Mouse (Mus musculus) midbrain, embryonic 15.5 days (tissue): ENCODE data around the gene Slc38a1. TPM values are rescaled to one million over a fixed set of nuclear protein-coding genes. Genes with fewer than 3 reads are reported as not detected.

Source experiments
- ATAC-seq: fragments of 200-750 bp; cut with Nextera tagmentation; replicated peaks from 2 replicates; pipeline ENCODE4 v1.8.0; 2017; ENCODE audit warnings: moderate TSS enrichment
- H3K27ac ChIP-seq: fragments of 300-500 bp; sonication (generic); 2 replicates; pipeline ENCODE4 v1.5.1; 2015; ENCODE audit warnings: mild to moderate bottlenecking, inconsistent platforms
- H3K27me3 ChIP-seq: fragments of 300-500 bp; sonication (generic); replicated peaks from 2 replicates; pipeline ENCODE4 v1.6.1; 2015; ENCODE audit warnings: inconsistent platforms
- H3K36me3 ChIP-seq: fragments of 300-500 bp; sonication (generic); replicated peaks from 2 replicates; pipeline ENCODE4 v1.6.1; 2015; ENCODE audit warnings: inconsistent platforms
- H3K4me1 ChIP-seq: fragments of 300-500 bp; sonication (generic); 2 replicates; pipeline ENCODE4 v1.6.1; 2015; ENCODE audit warnings: inconsistent platforms
- H3K4me2 ChIP-seq: fragments of 300-500 bp; sonication (generic); 2 replicates; pipeline ENCODE4 v1.6.1; 2015; ENCODE audit warnings: inconsistent platforms, mild to moderate bottlenecking, moderate library complexity
- H3K4me3 ChIP-seq: fragments of 300-500 bp; sonication (generic); 2 replicates; pipeline ENCODE4 v1.5.1; 2015; ENCODE audit warnings: mild to moderate bottlenecking, inconsistent platforms
- H3K9ac ChIP-seq: fragments of 300-500 bp; sonication (generic); 2 replicates; pipeline ENCODE4 v1.6.1; 2015; ENCODE audit warnings: mild to moderate bottlenecking, inconsistent platforms
- H3K9me3 ChIP-seq: fragments of 300-500 bp; sonication (generic); 2 replicates; pipeline ENCODE4 v1.6.1; 2016; ENCODE audit warnings: inconsistent platforms
- WGBS: fragments of 180-500 bp; shearing (Covaris S2); methylation state at CpG from one replicate; pipeline ENCODE4 v1.1.7; 2015; ENCODE audit warnings: mixed read lengths; 5-methylcytosine and 5-hydroxymethylcytosine counted together
- polyA plus RNA-seq: library from polyadenylated mRNA; unstranded; fragments of >200 nt; fragmentation: Nextera tagmentation; extraction: Ambion mirVana; gene quantifications from 2 replicates; pipeline ENCODE4 v1.2.1, GENCODE M21; 2015

Gene Slc38a1
- polyA plus RNA-seq, 1 experiment from 2014 or later = 144 TPM

DNA sequence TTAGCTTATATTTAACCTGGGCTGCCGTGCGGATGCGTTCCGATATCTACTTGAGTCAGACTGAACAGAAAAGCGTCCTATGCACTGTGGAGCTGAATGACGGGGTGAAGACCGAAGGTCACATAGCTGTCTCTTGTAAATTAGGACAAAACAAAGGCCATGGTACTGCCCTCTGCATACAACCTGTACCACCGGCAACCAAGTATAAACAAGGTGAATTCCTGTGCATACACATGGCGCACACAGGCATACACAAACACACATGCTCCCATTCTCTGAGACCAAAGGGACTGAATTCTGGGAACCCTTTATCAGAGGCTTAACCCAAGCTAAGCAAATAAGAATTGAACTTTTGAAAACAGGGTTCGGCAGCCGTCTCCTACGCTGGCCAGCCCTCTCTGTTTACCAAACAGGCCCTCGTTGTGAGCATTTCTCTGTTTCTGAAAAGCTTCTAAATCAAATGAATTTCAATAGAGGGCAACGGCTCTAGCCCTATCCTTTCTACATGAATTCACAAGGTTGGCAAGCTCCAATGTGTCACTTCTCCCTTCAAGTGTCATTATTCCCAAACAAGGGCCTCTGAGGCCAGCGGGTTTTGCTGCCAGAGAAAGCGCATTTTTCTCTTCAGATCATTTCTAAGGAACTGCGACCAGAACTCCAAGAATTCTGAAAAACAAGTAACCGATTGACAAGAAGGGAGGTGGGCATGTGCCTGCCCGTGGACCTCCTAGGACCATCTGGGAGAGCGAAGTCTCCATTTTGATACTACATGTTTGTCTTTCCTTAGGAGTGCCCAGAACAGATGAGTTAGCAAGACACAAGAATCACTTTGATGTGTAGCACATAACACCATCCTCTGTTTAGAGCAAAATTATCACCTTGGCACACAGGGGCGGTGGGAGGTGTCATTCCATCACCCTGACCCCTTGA, 42.6 kb downstream of the Slc38a1 start:
- no peak overlapping the region for H3K9ac ChIP-seq
- no peak overlapping the region for H3K4me2 ChIP-seq
- peaks cover 32% of the 10 kb centered on the region for H3K4me1 ChIP-seq
- 60% methylated on average over 21 of the region's 21 CpGs for WGBS
- ATAC-seq = peak; percentile 37
- H3K27ac ChIP-seq = 0 out of 2 replicates have a peak overlapping the region, but pooled peaks have one; percentile 26
- H3K4me3 ChIP-seq = no peak overlapping the region
- H3K36me3 ChIP-seq = no peaks in the 10 kb centered on the region
- no peaks in the 10 kb centered on the region for H3K9me3 ChIP-seq
- no peaks in the 10 kb centered on the region for H3K27me3 ChIP-seq

DNA sequence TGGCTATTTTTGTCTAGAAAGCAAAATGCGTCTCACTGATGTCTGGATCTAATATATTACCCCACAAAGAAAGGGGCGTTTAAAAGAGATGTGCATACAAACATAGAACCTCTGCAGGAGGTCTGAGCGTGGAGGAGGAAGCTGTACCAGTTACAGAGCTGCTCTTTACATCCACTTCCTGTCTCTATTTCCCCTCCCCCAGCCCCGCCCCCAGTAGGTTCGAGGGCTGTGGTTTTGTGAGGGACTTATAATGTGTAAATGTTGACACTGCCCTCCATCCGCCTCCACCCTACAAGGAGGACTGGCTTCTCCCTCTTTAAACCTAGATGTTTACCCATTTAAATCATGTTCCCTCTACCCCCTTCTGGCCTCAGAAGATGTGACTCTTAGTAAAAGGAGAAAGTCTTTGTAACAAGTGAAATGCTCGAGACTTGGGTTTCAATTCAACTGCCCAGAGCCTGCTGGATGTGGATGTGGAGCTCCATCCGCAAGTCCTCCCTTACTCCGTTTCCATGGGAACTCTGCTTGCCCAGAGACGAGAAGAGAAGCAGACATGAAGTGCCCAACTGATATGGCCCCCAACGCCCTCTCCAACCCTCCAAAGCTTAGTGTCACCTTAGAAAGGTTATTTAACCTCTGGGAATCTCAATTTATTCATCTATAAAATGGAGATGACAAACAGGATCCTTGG, 43.7 kb downstream of the Slc38a1 start:
- H3K9me3 ChIP-seq = no peaks in the 10 kb centered on the region
- H3K4me2 ChIP-seq = no peak overlapping the region
- H3K4me3 ChIP-seq = no peak overlapping the region
- H3K36me3 ChIP-seq = no peaks in the 10 kb centered on the region
- ATAC-seq = no peak
- H3K4me1 ChIP-seq = peaks cover 29% of the 10 kb centered on the region
- H3K27me3 ChIP-seq = no peaks in the 10 kb centered on the region
- H3K9ac ChIP-seq = no peak overlapping the region
- 0 out of 2 replicates have a peak overlapping the region, but pooled peaks have one; percentile 41 for H3K27ac ChIP-seq
- 71% methylated on average over 11 of the region's 11 CpGs for WGBS

DNA sequence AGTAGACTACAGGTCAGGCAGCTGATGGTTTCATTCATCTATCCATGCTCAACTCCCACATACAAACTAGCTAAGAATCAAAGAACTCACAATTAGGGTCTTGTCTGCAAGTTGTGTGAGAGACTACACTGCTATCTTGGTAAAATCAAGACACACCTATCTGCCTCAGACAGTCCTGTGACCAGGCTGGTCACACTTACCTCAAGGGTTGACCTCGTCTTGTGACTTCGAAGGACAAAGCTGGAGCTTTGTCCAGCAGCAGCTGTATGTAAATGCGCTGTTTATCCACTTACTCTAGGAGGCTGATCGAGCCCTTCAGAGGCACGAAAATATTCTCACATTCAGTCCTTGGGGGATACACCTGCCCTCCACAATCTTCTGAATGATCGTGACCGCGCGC, 45.6 kb downstream of the Slc38a1 start:
- H3K27me3 ChIP-seq = no peaks in the 10 kb centered on the region
- peaks cover 40% of the 10 kb centered on the region for H3K4me1 ChIP-seq

DNA sequence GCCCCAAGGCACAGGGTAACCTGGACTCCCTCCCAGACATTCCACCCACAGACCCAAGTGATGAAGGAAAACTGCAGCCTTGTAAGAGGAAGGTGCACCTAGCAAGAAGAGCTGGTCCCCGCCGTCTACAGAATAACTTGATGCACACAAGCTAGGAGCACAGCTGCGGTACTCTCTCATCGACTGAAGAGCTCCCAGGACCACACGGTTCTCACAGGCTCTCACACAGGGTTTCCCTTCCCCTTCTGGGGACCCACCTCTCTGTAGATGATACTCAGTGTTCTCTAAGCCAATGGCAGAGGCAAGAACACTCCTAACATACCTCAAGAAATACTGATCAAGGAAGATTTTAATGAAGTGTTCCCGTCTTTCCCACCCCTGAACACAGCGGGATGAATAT, 48.4 kb downstream of the Slc38a1 start:
- H3K4me2 ChIP-seq = no peak overlapping the region
- no peaks in the 10 kb centered on the region for H3K27me3 ChIP-seq
- ATAC-seq = no peak
- no peak overlapping the region for H3K4me3 ChIP-seq
- no peak overlapping the region for H3K27ac ChIP-seq
- no peaks in the 10 kb centered on the region for H3K9me3 ChIP-seq
- H3K4me1 ChIP-seq = peaks cover 31% of the 10 kb centered on the region
- H3K9ac ChIP-seq = no peak overlapping the region
- 90% methylated on average over 7 of the region's 7 CpGs for WGBS
- no peaks in the 10 kb centered on the region; the same call in 1 of the 2 replicates for H3K36me3 ChIP-seq

More for the DNA sequence above, 45.6 kb downstream of the Slc38a1 start:
- no peak for ATAC-seq
- 79% methylated on average over 9 of the region's 9 CpGs for WGBS
- Histone ChIP-seq H3K36me3 (no peaks in the 10 kb centered on the region), H3K9ac (no peak overlapping the region), H3K4me2 (no peak overlapping the region), H3K9me3 (no peaks in the 10 kb centered on the region), H3K4me3 (no peak overlapping the region), H3K27ac (no peak overlapping the region)

DNA sequence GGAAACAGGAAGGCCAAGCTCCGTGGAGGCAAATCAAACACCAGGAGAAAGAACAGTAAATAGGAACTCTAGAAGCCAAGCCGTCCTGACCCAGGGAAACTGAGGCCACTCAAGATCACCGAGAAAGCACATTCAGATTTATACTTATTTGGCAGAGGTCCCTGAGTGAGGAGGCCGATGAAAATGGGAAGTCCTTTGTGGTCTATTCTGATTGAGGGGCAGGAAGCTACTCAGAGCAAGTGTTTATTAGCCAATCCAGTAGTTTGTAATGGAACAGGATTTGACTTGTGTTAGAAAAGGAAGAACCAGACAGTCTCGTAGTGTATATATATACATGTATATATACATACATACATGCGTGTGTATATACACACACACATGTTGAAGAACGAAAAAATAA, 48.8 kb downstream of the Slc38a1 start:
- 85% methylated on average over 7 of the region's 7 CpGs for WGBS
- H3K4me2 ChIP-seq = no peak overlapping the region
- H3K36me3 ChIP-seq = no peaks in the 10 kb centered on the region; the same call in 1 of the 2 replicates
- no peaks in the 10 kb centered on the region for H3K9me3 ChIP-seq
- no peaks in the 10 kb centered on the region for H3K27me3 ChIP-seq
- no peak overlapping the region for H3K9ac ChIP-seq
- no peak overlapping the region for H3K27ac ChIP-seq
- no peak for ATAC-seq
- H3K4me3 ChIP-seq = no peak overlapping the region
- H3K4me1 ChIP-seq = peaks cover 31% of the 10 kb centered on the region

DNA sequence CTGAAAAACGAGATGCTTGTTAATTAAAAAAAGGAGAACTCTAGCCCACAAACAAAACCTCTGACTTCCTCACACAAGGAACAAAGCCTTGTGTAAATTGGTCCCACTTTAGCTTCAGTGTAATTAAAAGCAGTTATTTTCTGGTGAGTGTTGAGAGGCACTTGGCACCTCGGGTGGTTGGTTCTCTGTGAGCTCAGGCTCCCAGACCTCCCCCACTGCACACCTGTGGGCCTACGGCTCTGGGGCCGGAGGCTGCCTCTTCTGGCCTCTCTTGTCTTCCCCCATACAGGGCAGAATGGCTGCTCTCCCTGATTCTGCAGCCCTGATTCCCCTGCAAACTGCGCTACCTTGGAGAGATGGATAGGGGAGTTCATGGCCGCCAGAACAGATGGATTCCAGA, 49.3 kb downstream of the Slc38a1 start:
- Histone ChIP-seq H3K36me3 (no peaks in the 10 kb centered on the region; the same call in 1 of the 2 replicates), H3K27me3 (no peaks in the 10 kb centered on the region), H3K27ac (no peak overlapping the region), H3K4me1 (peaks cover 31% of the 10 kb centered on the region), H3K4me2 (no peak overlapping the region), H3K4me3 (no peak overlapping the region), H3K9ac (no peak overlapping the region), H3K9me3 (no peaks in the 10 kb centered on the region)
- 67% methylated on average over 6 of the region's 6 CpGs for WGBS
- no peak for ATAC-seq

DNA sequence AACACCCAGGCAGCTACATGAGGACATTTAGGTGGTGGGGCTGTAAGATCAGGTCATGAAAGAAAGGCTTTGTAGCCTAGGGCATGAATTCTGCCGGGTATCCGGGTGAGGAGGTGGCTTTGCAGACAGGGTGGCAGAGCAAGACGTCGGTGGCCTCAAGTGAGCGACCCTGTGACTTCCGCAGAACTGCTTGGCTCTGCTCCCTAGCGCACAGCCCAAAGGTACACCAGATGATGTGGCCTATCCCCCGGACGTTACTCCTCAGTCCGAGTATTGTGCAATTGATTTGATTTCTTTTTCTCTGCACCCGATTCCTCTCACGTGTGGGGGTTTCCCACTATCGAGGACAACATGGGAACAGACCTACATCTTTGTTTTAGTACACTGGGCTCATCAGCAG, 49.7 kb downstream of the Slc38a1 start:
- Histone ChIP-seq H3K9ac (no peak overlapping the region), H3K4me1 (peaks cover 26% of the 10 kb centered on the region), H3K9me3 (no peaks in the 10 kb centered on the region), H3K4me2 (no peak overlapping the region), H3K4me3 (no peak overlapping the region), H3K27me3 (no peaks in the 10 kb centered on the region), H3K36me3 (no peaks in the 10 kb centered on the region; the same call in 1 of the 2 replicates), H3K27ac (no peak overlapping the region)
- ATAC-seq = no peak
- 71% methylated on average over 13 of the region's 13 CpGs for WGBS

DNA sequence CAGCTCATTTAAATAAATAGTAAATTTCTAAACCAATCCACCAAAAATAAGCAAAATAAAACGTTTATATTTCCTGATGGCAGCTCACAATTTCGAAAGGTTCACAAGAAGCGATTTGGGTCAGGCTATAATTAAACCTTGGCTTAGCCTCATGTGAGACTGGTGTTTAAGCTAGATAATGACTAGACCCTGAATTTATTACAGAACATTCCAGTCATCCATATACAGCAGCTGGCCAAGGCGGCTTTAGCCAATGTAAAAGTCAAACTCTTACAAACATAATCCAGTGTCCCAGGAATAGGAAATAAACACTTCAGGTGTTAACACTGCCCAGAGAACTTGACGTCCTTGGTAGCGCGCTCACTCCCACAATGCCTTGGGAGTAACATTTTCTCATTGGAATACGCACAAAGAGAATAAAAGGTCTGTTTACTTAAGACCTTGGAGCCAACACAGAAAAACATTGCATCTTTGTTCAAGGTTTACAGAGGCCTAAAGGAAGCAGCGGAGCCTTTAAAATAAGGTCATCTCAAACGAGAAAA, 50.8 kb downstream of the Slc38a1 start:
- Histone ChIP-seq H3K27me3 (no peaks in the 10 kb centered on the region), H3K9me3 (no peaks in the 10 kb centered on the region), H3K9ac (no peak overlapping the region), H3K36me3 (peaks cover under 1% of the 10 kb centered on the region), H3K4me1 (peaks cover 25% of the 10 kb centered on the region), H3K4me2 (no peak overlapping the region), H3K4me3 (no peak overlapping the region), H3K27ac (no peak overlapping the region)
- ATAC-seq = no peak
- WGBS = 78% methylated on average over 10 of the region's 10 CpGs

DNA sequence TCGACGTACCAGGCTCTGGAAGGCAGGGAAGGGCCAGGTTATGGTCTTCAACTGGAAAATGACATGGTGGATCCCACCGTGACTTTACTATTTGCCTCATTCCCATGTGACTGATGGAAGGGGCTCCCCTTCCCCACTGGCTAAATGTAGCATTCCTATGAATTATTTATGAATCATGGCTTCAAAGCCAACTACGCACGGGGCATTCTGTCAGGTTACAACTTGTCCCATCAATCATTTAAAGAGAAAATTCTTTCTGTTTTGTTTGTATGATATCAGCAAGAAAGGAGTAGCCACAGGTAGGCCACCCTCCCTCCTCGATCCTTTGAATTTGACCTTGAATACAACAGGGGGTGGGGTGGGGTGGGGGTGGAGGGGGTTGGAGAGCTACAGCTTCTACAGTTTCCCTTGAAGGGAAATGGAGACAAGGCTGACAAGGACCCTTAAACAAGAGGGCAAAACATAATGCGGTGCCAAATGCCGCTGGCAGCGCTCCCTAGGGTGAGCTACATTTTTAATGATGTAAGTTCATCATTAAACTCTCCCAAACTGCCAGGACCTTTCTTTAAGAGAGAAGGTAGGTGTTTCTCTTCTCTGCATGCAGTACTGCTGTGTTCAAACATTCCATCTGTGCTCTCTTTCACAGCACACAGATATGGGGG, 53.6 kb downstream of the Slc38a1 start:
- Histone ChIP-seq H3K9ac (no peak overlapping the region), H3K36me3 (peaks cover 25% of the 10 kb centered on the region), H3K9me3 (no peaks in the 10 kb centered on the region), H3K27me3 (no peaks in the 10 kb centered on the region), H3K4me3 (no peak overlapping the region), H3K4me2 (no peak overlapping the region), H3K4me1 (peaks cover 20% of the 10 kb centered on the region), H3K27ac (no peak overlapping the region)
- no peak for ATAC-seq
- WGBS = 54% methylated on average over 9 of the region's 9 CpGs

DNA sequence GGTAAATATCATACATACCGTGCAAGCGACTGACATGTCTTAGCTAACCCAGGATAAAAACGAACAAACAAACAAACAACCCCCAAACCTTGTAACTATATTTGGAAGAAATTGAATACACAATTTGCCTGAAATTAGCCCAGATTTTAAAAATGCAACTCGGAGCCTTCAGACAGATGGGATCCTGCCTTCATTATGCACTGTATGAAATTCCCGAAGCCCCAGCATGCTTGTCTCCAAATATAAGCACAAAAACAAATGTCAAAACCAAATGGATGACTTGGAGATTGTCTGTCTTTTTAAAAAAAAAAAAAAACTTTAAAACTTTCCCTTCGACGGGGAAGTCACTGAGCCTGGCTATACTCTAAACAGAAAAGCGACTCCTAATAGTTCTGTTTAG, 54.7 kb downstream of the Slc38a1 start:
- no peak overlapping the region for H3K9ac ChIP-seq
- no peaks in the 10 kb centered on the region for H3K27me3 ChIP-seq
- H3K4me1 ChIP-seq = peaks cover 12% of the 10 kb centered on the region
- H3K9me3 ChIP-seq = no peaks in the 10 kb centered on the region
- H3K36me3 ChIP-seq = peaks cover 35% of the 10 kb centered on the region
- 91% methylated on average over 8 of the region's 8 CpGs for WGBS
- H3K4me2 ChIP-seq = no peak overlapping the region
- no peak for ATAC-seq
- no peak overlapping the region for H3K27ac ChIP-seq
- no peak overlapping the region for H3K4me3 ChIP-seq

DNA sequence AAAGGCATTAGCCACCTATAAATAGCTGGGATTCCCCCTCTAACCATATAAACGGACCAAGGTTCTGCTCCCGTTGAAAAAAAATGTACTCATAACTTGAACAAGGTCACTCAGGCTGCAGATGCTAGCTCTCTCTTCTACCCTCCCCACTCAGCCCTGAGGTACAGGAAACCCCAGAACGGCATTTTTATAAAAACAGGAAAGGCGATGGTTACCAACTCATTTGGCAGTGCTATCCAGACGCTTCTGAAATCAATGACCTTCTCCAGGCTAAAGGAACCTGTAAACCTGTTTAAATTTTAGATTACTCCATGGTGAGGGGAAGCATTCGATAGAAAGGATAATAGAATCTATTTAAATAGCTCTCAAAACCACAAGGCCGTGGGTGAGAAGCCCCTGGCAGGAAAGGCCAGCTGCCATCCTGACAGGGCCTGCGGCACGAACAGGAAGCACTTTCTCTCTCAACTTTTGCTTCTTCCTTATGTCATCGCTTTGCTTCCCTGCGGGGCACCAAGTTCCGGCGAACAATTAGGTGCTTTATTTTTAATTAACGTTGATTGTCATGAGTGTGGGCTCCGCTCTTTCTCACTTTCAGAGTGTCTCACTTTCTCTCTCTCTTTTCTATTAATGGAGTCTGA, 59.2 kb downstream of the Slc38a1 start:
- 94% methylated on average over 15 of the region's 15 CpGs for WGBS
- Histone ChIP-seq H3K27ac (no peak overlapping the region), H3K9me3 (no peaks in the 10 kb centered on the region), H3K27me3 (no peaks in the 10 kb centered on the region), H3K4me3 (no peak overlapping the region), H3K9ac (no peak overlapping the region), H3K4me1 (no peaks in the 10 kb centered on the region), H3K4me2 (no peak overlapping the region), H3K36me3 (peaks cover 50% of the 10 kb centered on the region)
- ATAC-seq = no peak
